Mouse (Mus musculus) layer of hippocampus, adult 11-12 months (tissue): ENCODE results near the gene Cdh1.

ENCODE experiments used
- DNase-seq: peaks from one replicate; pipeline ENCODE4 v3.0.0; 2022; ENCODE audit warnings: low spot score

The Cdh1 gene

DNA sequence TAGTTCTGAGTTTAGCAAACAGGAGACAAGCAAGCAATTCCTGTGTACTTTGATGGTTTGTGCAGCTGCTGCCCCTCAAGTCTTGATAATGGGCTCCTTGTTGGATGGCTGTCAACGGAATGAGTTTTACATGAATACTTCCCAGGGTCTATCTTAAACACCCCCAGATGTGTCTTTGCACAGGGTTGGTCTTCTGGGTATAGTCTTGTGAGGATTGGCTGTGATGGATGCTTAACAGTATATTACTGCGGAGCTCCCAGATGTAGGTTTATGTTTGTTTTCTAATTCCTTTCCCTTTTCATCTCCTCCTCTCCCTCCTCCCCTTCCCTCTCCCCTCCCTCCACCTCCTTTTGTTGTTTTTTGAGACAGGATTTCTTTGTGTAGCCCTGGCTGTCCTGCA lies 69.6 kb downstream of the Cdh1 start:
- no peak for DNase-seq

DNA sequence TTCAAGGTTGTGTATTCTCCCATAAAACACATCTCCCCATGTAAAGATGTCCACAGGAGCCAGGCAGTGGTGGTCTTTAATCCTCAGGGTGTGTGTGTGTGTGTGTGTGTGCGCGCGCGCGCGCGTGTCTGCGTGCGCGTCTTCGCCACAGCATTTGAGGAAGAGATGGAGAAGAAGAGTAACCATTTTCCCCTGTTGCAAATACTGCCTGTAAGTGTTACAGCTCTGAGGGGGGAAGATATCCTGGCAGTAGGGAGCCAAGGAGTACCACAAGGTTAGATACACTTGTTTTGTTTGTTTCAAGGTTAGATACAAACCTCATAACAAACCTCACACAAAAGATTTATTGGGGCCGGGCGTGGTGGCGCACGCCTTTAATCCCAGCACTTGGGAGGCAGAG lies 71.2 kb downstream of the Cdh1 start:
- DNase-seq = no peak

DNA sequence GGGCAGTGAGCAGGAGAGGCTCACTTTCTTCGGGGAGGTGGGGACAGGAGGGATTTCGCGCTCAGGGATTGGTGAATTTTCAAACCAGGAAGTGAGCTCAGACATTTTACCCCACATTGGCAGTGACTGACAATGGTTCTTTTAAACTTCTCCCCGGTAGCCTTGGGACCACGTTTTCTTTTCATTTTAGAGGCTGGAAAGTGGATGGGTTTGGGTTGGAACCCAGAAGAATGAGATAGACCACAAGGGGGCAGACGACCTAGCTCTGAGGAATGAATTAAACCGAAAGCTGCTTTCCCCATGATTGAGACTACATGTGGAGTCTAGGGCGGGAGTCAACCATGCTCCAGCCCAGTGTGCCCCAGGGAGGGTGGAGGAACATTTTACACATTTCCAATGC lies 71.7 kb downstream of the Cdh1 start:
- no peak for DNase-seq

DNA sequence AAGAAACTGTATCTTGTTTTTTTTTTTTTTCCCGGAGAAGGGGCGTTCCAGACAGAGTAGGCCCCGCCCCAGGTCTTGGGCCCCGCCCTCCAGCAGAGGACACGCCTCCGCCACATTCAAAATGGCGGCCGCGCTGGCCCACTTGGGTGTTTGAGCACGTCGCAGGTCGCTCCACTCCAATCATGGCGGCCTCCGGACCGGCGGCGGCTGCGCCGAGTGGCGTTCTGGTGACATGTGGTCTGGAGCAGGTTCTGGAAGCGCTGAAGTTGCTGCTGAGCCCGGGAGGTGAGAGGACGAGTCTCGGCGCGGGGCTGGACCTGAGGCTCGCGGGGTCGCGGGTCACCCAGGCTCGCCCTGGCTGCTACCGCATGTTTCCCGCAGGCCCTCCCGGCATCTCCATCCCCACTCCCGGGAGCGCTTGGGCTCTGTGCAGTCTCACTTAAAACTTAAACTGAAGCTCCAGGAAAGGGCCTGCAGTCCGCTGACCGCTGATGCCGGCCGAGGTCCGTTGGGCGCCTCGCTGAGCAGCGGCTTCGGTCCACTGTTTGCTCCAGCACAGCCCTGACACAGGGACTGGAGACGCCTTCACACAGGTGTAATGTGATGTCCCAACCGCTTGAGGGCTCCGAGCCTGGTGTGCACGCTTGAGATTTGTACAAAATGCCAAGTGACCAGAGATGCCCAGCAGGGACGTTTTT lies 80.0 kb downstream of the Cdh1 start, which contains the start of gene Tango6:
Gene Tango6 (plus strand): TSS at position 98 of the 698 bp plus-strand sequence.
- DNase-seq = peak; percentile 90

DNA sequence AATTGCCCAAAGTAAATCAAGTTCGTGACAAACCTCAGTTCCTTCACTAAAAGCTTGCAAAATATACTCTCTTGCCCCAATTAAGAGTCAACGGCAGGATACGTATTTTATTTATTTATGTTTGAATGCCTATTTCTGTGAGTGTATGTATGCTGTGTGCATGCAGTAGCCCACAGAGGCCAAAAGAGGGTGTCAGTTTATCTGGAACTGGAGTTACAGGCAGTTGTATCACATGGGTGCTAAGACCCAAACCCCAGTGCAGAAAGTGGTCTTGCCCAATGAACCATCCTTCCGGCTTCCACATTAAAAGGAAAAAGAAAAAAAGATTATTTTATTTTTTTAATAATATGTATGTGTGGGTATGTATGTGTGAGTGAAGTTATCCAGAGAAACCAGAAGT lies 81.2 kb downstream of the Cdh1 start:
- no peak for DNase-seq

DNA sequence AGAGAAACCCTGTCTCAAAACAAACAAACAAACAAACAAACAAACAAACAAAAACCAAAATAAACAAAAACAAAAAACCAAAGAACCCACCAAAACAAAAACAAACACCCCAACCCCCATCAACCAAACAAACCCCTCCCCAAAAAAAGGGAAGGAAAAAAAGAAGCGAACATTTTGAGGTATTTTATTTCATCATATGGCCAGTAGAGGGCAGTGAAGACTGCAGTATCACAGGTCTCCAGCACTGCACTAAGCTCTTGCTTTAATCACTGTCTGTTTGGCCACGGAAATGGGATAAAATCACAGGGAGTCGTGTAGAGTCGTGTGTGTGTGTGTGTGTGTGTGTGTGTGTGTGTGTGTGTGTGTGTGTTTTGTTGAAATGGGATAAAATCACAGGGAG lies 84.3 kb downstream of the Cdh1 start:
- DNase-seq = no peak

DNA sequence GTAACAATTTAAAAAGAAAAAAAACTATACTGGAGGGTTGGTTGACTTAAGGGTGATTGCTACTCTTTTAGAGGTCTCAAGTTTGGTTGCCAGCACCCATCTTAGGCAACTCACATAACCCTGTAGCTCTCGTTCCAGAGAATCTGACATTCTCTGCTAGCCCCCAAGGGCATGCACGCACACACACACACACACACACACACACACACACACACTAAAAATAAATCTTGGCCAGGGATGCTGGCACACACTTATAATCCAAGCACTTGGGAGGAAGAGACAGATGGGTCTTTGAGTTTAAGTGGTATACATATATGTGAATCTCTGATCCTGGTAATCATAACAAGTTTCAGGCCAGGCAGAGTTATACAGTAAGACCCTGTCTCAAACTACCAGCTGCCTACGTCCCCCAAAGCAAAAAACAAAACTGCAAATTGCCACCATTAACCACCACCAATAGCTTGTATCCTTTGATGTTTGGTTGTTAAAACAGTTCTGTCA lies 94.6 kb downstream of the Cdh1 start:
- DNase-seq = no peak

DNA sequence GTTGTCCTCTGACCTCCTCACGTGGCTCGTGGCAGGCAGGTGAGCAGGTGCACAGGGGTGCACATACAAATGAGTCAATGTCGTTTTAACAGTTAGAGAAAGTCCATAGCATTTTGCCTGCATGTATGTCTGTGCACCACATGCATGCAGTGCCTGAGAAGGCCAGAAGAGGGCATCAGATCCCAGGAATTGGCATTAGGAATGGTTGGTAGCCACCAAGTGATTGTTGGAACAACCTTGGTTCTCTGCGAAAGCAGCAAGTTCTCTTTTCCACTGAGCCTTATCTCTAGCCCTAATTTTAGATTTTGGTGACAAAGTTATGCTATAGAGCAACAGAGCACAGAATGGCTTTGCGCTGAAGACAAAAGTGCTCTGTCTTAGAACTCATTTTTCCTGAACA lies 96.4 kb downstream of the Cdh1 start:
- DNase-seq = peak; percentile 69

DNA sequence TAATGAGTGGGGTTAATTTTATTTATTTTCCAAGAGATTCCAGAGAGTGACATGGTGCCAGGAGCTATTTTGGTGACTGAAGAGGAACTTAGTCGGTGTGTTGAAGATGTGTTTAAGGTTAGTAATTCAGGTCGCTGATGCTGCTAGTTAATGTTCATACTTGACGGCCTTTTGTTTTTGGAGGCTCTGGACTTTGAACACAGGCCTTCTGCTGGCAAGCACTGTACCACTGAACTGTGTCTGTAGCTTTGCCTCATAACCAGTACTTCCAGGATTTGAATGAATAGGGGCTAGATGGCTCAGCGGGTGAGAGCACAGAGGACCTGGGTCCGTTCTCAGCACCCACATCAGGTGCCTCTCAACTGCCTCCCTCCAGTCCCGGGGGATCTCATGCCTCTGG lies 97.0 kb downstream of the Cdh1 start:
- DNase-seq = no peak

DNA sequence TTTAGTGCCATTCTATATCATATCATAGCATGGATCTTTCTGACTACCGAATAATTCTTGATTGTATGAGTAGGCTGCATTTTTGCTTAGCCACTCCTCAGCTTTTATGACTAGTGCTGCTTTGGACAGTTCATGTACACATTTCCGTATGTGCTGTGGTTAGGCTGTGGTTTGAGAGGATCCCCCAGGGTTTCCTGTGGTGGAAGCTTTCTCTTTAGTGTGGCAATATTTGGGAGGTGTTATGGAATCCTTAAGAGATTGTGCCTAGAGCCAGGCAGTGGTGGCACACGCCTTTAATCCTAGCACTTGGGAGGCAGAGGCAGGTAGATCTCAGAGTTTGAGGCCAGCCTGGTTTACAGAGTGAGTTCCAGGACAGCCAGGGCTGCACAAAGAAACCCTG lies 98.2 kb downstream of the Cdh1 start:
- no peak for DNase-seq

DNA sequence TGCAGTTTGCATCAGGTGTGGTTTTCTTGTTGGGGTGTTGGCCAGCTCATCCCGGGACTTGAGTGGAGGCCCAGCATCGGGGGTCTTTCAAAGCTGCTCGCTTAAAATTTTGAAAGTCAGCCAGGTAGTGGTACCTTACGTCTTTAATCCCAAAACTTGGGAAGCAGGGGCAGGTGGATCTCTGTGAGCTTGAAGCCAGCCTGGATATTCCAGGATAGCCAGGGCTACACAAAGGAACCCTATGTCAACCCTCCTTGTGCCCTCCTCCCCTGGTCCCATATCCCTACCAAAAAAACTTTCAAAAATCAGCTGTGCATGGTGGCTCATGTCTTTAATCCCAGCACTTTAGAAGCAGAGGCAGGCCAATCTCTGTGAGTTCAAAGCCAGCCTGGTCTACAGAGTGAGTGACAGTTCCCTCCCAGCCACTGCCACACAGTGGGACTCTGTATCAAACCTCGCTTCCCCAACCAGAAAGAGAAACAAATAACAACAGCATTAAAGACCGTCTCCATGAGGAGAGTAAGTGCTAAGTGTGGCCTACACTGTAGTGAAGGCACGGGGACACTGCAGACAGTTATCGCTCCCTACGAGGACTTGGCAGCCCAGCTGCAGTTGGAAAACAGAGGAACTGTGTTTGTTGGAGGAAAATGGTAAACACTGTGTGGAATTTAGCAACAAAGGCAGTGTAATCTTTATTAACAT lies 101.2 kb downstream of the Cdh1 start:
- no peak for DNase-seq

DNA sequence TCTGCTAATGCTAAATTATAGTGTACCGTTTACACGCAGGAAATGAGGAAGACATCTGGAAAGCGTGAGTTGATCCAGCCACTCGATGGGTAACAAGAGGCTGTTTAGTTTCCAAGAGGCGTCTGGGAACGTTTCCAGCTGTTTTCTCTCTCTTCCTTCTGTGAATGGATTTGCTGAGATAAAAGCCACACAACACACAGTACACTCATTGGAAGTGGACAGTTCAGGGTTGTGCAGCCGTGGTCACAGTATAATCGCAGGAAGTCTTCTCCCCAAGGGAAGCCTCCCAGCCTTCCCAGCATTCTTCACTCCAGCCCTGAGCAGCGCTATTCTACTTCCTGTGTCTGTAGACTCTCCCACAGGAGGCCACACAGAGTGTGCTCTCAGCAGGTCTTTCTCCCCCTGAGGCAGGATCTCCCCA lies 101.8 kb downstream of the Cdh1 start:
- DNase-seq = peak; percentile 41

DNA sequence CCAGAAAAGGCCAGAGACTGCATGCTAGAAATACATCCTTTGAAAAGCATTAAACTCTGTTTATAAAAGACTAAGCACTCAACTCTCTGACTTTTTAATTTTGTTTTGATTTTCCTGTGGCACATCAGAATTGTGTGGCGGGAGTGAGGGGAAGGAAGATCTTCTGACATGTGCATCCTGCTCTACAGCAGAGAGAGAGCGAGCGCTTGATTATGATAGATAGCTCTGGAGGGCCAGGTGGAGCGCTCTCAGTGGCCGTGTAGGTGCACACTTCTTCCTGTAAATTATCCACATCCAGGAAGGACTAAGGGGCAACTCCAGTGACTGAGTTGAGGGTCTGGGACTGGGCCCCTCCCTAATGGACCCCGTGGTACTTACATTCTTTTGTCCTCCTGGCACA lies 103.0 kb downstream of the Cdh1 start:
- no peak for DNase-seq

DNA sequence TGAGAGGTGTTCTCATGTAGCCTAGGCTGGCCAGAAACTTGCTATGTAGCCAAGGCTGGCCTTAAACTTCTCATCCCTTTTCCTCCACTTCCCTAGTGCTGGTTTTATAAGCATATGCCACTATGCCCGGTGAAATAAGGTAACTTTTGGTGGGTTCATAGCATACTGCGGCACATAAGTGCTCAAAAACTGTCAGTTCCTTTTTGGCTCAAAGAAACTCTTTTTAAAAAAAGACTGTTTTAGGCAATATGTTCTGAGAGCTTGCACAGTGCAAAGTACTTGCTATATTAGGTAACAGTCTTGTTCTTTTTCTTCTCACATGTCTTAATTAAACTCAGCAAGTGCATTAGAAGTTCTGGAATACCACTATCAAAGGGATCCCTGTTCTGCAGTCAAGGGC lies 106.9 kb downstream of the Cdh1 start:
- no peak for DNase-seq

DNA sequence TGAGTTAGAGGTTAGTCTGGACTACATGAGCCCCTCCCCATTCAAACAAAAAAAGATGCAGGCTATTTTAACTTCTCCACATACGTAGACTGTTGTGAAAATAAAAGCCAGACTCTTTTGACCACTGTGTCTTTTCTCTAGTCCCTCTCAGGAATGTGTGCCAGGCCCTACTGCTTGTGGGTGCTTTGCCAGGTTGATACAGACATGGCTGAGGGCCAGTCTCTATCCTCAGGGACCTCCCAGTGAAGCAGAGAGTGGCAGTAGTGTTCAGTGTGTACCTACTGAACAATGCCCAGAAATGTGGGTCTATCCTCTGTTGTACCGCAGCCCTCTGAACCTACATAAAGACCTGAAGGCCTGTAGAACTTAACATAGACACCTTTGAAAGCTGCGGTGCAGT lies 109.3 kb downstream of the Cdh1 start:
- no peak for DNase-seq

DNA sequence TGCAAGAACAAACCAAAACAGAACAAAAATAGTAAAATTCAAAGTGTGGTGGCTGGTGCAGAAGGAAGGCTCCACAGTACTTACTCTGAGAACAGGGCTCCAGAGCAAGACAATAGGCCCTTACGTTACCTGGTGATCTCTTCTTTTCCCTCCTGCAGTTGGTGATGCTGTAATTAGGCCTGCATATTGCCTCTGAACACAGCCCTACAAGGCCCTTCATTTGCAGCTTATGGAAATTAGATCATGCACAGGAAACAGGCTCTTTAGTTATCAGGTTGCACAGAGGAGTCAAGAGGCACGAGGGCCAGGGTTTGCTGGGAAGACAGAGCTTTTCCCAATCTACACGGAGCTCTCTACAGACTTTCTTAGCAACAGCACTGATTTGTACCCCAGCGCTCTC lies 111.1 kb downstream of the Cdh1 start:
- DNase-seq = no peak

DNA sequence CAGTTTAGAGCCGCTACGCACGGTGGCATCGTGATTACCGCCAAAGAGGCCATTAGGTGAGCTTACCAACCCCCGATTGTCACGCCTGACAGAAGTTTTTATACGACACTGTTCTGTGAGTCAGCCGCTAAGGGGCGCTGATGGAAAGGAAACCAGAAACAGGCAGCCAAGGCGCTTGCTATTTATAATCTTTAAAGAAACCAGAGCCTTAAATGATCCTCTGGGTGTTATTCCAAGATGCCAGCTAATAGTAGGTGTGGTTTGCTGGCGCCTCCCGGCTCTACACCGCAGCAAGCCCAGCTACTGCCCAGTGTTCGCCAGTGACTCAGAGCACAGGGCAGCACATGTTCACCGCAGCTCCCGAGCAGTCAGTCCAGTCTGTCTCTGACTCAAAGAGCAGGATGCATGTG lies 114.9 kb downstream of the Cdh1 start:
- peak; percentile 81 for DNase-seq
